Mouse (Mus musculus): ENCODE data around the gene Zswim1.

- TF ChIP-seq CTCF (IDR thresholded peaks at IDR 0.05; ENCODE audit: low read depth) (no peak), EP300 (IDR thresholded peaks at IDR 0.05; ENCODE audit: low read depth) (peak; percentile 90)
Measured at GRCm38 (mm10) chr2:164874239-164874769, 51.8 kb downstream of the Zswim1 start.
